Mouse (Mus musculus): Measurements from ENCODE around the gene Leprot. TPM values are rescaled to one million over a fixed set of nuclear protein-coding genes. Genes with fewer than 3 reads are reported as not detected.

Gene Leprot
- total RNA-seq, 2 experiments from 2014 or later: 37.3 to 47.9 TPM

Other genes starting within 250 kb of the Leprot start
- 11.9 and 13.5 TPM in 2 replicates for gene Ak4, start 228.4 kb upstream of the Leprot start, total RNA-seq (2015)
- 20.3 and 23.2 TPM in 2 replicates for gene Ak4, start 228.4 kb upstream of the Leprot start, total RNA-seq (2017)
- 15.7 and 22.1 TPM in 2 replicates for gene Dnajc6, start 151.1 kb upstream of the Leprot start, total RNA-seq (2015)
- 17.6 and 21.6 TPM in 2 replicates for gene Dnajc6, start 151.1 kb upstream of the Leprot start, total RNA-seq (2017)
- gene Lepr, start 69.7 kb downstream of the Leprot start, total RNA-seq (2015): 0.91 TPM in 1 of 2 replicates, not detected in the other
- 0.04 TPM in 1 of 2 replicates, not detected in the other for gene Lepr, start 69.7 kb downstream of the Leprot start, total RNA-seq (2017)
- not detected in 2 replicates for gene B020004J07Rik, start 196.3 kb downstream of the Leprot start, total RNA-seq (2015)
- not detected in 2 replicates for gene B020004J07Rik, start 196.3 kb downstream of the Leprot start, total RNA-seq (2017)
- gene C130073F10Rik, start 246.1 kb downstream of the Leprot start, total RNA-seq (2015): not detected in 2 replicates
- gene C130073F10Rik, start 246.1 kb downstream of the Leprot start, total RNA-seq (2017): not detected in 2 replicates